Mouse (Mus musculus) skeletal muscle tissue, adult 2 months (tissue): ENCODE measurements around the gene Myf5.
A peak's percentile ranks its signal among the peaks of the same experiment; 100 is the strongest.

Source experiments
- DNase-seq: peaks from one replicate; pipeline ENCODE4 v3.0.0-alpha.2; 2012; ENCODE audit warnings: low read depth, low spot score

The Myf5 gene

DNA sequence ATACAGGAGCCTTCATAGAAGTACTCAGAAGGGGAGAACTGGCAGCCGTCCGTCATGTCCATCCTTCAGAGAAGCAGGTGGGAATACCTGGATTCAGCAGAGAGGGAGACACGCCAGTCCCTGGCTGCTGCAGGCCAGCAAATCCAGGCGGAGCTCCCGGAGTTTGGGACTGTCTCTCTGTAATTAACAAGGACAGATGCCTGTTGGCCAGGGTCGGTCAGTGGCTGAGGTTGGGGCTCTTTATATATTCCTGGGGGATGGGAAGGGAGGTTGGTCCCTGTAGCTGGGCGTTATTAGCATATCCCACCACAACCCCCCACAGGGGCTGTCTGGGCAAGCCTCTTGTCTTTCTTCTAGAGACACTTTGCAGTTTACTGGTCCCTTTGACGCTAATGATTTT lies at the start of gene Myf5:
Gene Myf5, minus strand, starts transcription at position 265 of the 400 bp plus-strand sequence.
- DNase-seq, result no peak

DNA sequence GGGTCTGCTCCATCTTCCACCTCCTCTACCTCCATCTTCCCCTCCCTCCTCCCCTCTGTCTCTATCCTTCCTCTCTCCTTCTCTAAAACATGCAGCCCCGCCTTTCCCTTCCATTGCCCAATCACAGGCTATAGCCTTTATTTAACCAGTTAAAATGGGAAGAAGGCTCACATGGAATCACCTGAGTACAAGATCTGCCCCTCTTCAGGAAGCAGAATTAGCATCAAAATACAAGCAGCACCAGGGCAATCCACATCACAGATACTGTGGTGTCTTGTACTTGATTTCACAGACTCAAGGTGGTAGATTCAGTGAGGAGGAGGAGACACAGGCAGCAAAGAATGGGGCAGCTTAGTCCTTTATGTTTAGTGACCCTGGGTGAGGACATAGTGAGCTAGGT lies 42.8 kb upstream of the Myf5 start:
- DNase-seq, result no peak

DNA sequence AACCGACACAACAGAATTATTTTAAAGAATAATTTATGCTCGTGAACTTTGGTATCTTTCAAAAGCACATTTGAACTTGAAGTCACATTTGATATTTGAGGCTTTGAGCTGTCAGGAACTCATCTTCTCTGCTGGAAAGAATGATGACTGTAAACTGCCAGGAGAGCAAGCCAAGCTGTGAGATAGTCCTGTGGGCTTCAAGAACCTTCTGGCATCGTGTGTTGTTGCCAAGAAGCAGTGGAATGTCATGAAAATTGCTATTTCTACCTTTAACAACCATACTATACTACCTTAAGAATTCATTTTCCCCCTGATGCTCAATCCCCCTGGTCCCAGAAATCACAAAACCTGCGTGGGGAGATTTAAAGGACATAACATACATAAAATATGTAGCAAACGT lies 33.3 kb upstream of the Myf5 start:
- no peak for DNase-seq

DNA sequence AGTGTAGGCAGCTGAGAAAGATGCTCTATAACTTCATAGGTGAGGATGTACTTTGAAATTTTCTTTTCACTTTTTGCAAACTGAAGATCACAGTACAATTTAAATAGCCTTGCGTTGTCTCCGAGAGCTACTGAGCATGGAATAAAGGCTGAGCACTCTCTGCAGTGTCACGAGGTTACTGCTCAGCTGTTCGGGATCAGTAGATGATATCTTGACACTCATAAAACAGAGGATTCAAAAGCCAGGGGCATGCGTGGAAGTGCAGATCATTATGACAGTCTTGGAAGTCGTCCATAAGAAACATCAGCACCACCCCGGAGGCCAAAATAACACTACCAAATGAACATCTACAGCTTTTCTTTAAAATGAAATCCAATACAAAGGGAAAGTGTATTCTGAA lies 30.7 kb upstream of the Myf5 start:
- DNase-seq, result peak; percentile 42

DNA sequence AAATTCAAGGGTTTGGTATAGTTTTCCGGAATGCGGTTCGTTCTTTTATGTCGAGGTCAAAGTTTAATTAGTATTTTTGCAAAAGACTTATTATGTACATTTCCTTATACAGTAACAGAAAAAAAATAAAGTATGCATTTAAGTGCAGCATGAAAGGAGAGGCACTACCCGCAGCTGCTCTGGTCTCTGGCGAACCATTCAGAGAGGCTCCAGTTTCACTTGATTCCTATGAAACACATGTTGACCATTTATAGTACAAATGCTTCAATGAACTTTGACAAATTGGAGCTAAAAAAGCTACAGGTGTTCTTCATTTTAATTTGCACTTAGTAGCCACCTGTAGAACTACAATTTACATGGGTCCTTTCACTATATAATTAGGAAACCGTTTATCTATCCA lies 28.8 kb upstream of the Myf5 start:
- no peak for DNase-seq

DNA sequence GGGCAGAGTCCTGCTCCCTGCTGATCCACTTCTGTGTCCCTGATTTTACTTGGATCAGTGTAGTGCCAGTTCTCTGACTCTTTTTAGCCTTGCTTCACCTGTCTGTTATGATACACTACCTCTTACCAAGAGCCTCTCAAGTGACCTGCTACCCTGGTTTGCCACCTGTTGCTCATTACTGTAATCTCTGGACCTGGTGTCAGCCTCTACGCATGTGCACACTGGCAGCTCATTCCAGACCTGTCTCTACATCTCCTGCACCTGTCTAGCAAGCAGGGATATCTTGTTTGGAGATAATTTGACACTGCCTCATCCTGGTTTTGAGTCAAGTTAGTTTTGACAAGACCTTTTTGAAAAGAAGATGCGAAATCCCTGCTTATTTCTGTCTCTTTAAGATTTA lies 20.5 kb upstream of the Myf5 start:
- DNase-seq, result peak; percentile 61

DNA sequence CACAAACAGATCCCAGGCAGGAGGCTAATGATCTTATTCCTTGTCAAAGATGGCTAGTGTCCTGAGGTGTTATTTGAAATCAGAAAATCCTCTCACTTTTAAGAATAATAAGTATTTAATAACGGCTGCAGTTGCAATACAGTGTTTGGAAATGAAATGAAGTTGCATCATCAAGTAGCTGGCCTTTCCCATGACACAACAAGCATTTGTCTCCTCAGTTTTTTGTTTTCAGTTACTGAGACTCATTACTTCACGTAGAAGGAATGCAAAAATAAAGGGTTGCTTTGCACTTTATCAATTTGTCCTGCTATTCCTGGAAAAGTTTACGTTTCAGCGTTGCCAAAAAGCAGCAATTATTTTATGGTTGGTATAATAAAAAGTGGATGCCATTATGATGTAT lies 17.5 kb upstream of the Myf5 start:
- DNase-seq, result no peak

DNA sequence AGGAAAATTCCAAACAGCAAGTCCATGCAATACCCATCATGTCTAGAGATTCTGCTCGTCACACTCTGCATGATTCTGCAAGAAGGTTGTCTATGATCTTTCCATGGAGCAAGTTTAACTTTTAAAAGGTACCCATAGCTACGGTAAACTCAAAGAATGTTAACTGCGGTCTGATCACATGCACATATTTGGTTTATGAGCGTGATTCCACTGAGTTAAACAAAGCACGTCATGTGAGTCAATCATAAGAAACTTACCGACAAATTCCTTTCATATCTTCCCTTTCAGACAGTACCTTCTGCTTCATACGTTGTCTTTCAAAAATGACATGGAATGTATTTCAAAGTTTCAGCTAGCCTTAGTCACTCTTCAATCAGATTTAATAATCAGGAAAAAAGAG lies 16.3 kb upstream of the Myf5 start:
- DNase-seq, result no peak

DNA sequence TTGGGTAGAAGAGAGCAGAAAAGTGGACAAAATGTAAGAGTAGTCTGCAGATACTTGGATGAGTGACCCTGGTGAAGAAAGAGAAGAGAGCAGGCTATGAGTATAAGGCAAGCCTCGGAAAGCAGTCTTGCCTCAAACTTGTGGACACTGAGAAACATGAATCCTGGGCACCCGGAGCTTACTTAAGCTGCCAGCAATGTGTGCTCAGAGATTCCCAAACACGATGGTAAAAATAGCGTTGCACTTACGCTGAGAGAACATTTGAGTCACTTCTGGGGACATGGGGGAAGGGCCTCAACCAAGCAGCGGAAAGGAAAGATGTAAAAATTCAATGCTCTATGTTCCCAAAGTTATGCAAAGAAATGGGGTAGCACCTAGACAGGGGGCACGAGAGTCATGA lies 13.7 kb upstream of the Myf5 start:
- DNase-seq, result peak; percentile 92

DNA sequence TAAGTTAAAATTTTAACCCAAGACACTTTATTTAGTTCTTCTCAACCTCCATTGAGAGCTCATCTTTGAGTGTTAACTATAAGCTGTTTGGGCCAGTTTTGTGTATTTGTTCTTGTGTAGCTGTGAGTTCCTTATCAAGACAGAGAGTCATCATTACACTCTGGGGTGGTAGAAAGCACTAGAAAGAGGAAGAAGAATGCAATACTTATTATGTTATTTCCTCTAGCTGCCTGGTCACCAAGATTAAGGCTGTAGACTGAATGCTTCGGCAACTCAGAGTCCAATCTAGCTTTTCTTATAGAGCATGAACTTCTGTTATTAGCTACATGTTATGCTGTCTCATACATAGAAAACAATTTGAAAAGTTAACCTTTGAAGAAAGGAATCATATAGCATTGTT lies 10.5 kb upstream of the Myf5 start:
- DNase-seq, result no peak

DNA sequence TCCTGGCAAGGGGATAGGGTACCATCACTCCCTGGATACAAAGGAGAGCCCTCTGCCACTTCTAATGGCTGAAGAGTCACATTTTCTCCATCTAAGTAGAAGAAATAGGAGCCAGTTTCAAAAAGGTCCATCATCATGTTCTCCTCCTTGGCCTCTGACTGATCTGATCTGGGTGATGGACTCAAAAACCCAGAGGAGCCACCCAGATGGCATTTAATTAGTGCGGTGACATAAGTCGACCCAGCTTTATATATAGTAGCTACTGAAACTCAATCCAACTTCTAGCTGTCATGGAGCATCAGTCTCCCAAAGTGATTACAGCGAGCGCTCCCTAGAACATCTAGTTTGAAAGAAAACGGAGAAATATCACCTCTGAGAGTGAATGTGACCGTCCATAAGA lies 8.6 kb upstream of the Myf5 start, which contains the start of gene Myf6:
Gene Myf6, minus strand, starts transcription at position 170 of the 400 bp plus-strand sequence.
- DNase-seq, result peak; percentile 79

DNA sequence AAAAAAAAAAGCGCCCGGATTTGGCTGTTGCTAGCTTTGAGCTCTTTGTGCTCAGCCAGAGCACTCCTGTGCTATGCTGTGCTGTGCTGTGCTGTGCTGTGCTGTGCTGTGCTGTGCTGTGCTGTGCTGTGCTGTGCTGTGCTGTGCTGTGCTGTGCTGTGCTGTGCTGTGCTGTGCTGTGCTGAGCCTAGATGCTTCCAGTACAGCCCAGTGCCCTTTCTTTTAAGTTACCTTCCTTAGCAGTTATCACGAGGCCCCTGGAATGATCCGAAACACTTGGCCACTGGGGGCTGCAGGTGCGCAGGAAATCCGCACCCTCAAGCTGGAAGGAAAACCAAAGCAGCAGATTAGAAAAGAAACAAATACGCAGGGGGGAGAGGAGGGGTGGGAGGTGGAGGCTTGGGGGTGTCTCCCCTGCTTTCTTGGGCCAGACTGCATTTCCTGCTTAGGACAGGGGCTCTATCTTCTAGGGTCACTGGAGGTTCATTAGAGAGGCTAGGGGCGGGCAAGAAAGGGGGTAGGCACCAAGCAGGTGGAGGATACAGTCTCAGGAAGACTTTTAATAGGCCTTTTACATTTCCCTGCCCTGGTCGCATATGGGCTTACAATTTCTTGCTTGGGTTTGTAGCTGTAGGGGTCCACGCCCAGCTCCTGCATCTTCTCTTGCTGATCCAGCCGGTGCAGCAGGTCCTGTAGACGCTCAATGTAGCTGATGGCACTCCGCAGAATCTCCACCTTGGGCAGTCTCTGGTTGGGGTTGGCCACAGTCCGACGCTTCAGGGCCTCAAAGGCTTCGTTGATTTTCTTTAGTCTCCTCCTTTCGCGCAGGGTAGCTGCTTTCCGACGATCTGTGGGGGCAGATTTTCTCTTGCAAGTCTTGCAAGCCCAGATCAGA lies 7.9 kb upstream of the Myf5 start:
- DNase-seq, result no peak

DNA sequence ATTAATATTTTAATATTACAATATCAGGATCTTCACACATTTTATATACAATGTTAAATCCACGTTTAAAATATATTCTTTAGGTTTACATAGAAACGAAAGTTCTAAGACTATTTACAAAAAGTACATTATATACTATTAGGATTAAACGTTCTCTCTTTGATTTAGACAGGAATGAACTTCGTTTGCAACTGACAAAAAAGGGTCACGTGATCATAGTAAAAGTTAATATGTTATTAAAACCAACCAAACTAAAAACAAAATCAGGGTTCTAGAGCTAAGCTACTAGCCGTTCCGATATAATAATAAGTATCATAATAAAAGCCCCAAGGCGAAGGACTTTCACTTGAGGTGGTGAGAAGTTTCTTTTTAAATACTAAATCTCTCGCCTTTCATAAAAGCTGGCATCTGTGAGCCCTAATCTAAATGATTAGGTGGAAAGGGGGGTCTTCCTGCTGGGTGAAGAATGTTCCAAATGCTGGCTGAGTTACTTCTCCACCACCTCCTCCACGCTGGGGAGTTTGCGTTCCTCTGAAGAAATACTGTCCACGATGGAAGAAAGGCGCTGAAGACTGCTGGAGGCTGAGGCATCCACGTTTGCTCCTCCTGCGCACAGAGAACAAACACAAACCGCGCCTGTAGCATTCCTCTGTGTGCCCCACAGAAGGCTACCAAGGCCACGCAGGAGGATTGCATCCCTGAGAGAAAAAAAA lies 7.1 kb upstream of the Myf5 start:
- DNase-seq, result no peak

DNA sequence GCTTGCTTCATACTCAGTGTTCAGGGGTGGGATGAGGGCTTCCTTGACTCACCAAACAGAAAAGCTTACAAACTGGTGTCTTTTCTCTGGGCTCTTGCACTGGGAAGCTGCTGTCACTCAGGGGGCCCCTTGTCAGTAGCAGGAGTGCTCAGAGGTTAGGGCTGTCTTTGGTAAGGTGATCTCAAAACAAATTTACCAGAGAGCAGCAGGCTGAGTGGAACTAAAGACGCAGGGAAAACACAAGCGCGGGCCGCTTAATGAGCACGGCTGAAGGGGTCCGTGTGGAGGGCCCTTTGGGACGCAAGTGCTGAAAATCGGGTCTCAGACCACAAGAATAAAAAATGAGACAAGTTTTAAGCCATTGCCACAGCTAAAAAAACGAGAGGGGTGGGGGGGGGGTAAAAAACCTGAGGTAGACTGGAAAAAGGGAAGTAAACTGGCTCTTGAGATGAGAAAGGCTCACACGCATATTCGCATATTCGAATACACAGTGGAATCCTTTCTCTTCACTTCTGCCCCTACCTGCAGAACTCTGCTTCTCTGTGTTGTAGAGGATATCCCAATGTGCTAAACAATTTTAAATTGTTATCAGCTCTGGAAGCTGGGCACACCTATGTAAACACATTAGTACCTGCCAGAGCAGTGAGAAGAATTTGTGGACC lies 2.9 kb upstream of the Myf5 start:
- DNase-seq, result no peak

DNA sequence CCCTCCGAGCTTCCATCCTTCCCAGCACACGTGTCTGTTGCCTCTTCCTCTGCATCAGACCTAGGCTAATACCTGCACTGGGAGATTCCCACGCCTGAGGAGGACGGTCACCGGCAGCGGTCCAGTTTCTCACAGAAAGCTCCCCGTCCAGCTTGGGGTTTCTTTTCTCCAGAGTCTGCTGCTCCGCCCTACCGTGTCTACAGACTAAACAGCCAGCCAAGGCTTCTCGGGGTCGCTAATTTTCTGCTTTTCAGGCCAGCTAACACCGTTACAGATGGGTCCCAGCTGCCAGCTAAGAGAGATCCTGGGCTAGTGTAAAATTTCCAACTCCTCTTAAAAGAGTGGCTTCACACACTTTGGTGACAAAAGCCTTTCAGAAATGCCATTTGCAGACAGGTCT lies 836 bp upstream of the Myf5 start:
- no peak for DNase-seq

DNA sequence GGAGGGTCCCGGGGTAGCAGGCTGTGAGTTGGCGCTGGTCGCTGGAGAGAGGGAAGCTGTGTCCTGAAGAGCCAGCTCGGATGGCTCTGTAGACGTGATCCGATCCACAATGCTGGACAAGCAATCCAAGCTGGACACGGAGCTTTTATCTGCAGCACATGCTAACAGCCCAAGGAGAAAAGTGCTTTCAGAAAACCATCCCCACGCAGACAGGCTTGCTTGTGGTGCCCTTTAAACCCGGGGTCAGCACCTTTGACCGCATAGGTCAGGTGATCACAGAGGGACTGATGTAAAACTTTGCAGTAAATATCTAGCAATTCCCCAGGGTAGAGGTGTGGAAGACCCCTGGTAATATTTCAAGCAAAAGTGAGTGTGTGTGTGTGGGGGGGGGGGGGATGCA lies 1.9 kb downstream of the Myf5 start:
- DNase-seq, result no peak

DNA sequence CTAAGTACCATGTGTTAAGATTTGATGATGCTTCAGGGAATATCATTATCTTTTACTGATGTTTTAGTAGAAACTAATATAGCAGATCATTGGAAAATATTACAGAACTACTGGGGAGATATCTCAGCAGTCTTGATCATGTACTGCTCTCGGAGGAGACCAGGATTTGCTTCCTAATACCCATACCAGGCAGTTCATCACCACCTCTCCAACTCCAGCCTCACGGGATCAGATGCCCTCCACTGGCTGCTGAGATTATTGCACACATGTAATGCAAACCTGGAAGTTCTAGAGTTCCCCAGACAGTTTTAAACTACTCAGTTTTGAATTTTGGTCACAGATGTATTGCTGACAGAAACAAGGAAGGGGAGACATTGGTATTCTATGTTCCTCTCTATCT lies 12.4 kb downstream of the Myf5 start:
- no peak for DNase-seq

DNA sequence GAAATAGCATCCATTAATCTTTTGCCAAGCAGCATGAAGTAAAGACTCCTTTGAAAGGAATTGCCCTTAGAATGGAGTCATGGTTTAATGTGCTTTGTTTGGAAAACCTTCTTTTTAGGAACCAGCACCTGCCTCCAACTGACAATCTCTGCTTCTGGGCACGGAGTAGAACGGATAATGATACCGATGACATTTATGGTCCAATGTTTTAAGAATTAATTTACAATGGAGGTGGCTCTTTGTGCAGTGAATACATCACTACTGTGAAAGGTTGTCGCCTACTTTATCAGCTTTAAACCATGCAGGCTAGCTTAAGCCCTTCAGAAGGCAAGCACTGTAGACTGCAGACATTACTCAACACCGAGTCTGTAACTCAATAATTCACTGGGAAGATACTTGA lies 14.2 kb downstream of the Myf5 start:
- no peak for DNase-seq

DNA sequence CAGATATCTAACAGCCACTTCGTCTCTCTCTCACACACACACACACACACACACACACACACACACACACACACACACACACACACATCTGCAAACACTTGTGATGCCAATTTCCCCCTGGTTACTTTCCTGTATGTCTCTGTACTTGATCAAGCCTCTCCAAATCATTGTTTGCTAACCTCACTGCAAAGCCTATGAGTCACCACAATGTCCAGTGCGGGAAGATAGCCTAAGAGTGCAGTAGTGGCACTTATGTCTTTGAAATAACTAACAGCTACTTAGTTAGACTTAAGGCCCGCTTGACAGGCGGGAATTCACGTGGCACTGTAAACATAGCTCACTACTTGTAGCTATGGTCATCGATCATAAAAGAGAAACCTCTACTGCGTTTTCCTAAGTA lies 18.1 kb downstream of the Myf5 start:
- no peak for DNase-seq

DNA sequence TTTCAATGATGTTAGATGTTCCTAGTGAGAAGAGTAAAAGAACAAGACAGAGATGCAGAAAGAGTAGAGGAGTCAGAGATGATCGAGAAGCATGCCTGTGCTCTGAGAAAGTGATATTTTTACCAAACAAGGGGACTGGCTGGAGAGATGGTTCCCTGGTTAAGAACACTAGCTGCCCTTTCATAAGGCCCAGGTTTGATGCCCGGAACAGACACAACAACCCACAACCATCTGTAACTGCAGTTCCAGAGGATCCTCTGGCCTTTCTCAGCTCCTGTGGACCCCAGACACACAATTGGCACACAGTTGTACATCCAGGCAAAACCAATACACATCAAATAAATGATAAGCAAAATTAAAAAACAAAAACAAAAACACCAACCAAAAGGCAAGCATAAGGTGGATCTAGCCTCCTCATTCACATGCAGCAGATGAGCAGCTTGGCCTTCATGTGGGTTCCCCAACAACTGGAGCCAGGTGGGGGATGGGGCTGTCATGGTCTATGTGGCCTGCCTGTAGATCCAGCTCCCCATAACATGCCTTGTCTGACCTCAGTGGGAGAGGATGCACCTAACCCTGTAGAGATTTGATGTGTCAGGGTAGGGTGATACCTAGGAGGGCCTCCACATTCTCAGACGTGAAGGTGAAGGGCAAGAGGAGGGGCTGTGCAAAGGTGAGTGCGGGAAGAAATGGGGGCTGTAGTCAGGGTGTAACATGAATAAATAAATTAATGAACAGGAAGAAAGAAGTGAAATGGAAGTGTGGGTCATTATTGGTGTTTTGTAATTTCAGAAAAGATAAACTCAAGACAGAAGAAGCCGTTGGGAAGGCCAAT lies 36.2 kb downstream of the Myf5 start:
- DNase-seq, result no peak

DNA sequence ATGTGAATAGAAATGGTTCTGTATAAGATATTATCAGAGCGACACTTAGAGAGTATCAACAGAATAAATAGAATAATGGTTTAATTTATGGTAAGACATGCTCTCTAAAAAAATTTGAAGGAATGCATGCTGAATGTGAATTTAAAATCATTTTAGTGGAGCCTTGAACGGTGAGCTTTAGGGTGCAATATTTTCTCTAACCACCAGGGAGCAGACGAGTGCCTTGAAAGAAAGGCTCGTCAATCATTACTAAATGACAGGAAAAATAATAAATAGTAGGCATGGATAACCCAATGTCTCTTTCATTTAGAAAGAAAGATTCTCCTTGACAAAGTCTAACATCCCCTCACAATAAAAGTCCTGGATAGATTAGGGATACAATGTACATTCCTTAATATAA lies 43.2 kb downstream of the Myf5 start:
- no peak for DNase-seq

DNA sequence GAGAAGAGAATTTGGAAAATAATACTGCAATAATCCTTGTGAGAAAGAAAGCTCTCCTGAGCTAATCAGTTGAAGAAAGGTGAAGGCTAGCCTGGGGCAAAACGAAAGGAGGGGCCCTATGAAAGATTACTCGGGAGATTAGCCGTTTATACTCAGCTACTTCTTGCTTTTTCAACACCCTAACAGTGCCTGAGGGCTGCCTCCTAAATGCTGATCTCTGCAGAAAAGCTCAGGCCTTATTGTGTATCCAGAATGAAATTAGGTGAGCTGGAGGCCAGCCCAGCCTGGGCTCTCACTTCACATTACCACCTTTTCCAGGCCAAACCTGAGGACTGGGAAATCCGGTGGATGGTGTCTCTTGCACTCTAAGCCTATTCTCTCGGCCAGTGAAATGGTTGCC lies 49.0 kb downstream of the Myf5 start:
- no peak for DNase-seq
